Mouse (Mus musculus): Measurements from ENCODE around the gene Klhdc8a. TPM values are rescaled to one million over a fixed set of nuclear protein-coding genes. Genes with fewer than 3 reads are reported as not detected.

Klhdc8a gene
- polyA plus RNA-seq, 1 experiment from 2014 or later = 10.7 TPM

- H3K27ac ChIP-seq = no peak overlapping the region
- H3K36me3 ChIP-seq (replicated peaks) = no peaks in the 10 kb centered on the region
- H3K4me3 ChIP-seq = no peak overlapping the region
- no peak for ATAC-seq (replicated peaks)
- peaks cover 4% of the 10 kb centered on the region for H3K4me1 ChIP-seq
- no peak overlapping the region for H3K4me2 ChIP-seq
- 70% methylated on average over 7 of the region's 7 CpGs for WGBS
- no peaks in the 10 kb centered on the region for H3K9me3 ChIP-seq
- no peaks in the 10 kb centered on the region for H3K27me3 ChIP-seq (replicated peaks)
- H3K9ac ChIP-seq = no peak overlapping the region
Observed at GRCm38 (mm10) chr1:132310754-132311153, 12.3 kb downstream of the Klhdc8a start.

GRCm38 (mm10) chr1:132311174-132311859, 12.9 kb downstream of the Klhdc8a start:
- Histone ChIP-seq H3K27ac (no peak overlapping the region), H3K36me3 (replicated peaks) (no peaks in the 10 kb centered on the region), H3K4me3 (no peak overlapping the region), H3K4me2 (no peak overlapping the region), H3K4me1 (peaks cover 5% of the 10 kb centered on the region), H3K9me3 (no peaks in the 10 kb centered on the region), H3K27me3 (replicated peaks) (no peaks in the 10 kb centered on the region), H3K9ac (no peak overlapping the region)
- no peak for ATAC-seq (replicated peaks)
- WGBS = 88% methylated on average over 10 of the region's 10 CpGs

- H3K4me1 ChIP-seq = peaks cover 10% of the 10 kb centered on the region
- no peak overlapping the region for H3K27ac ChIP-seq
- H3K9ac ChIP-seq = no peak overlapping the region
- H3K4me3 ChIP-seq = no peak overlapping the region
- no peaks in the 10 kb centered on the region for H3K9me3 ChIP-seq
- H3K27me3 ChIP-seq (replicated peaks) = no peaks in the 10 kb centered on the region
- no peaks in the 10 kb centered on the region for H3K36me3 ChIP-seq (replicated peaks)
- ATAC-seq (replicated peaks) = no peak
- H3K4me2 ChIP-seq = no peak overlapping the region
- WGBS = 45% methylated on average over 2 of the region's 2 CpGs
Observed at GRCm38 (mm10) chr1:132312043-132312442, 13.6 kb downstream of the Klhdc8a start.

- Histone ChIP-seq H3K9ac (no peak overlapping the region), H3K27ac (no peak overlapping the region), H3K4me1 (peaks cover 17% of the 10 kb centered on the region), H3K9me3 (no peaks in the 10 kb centered on the region), H3K4me2 (no peak overlapping the region), H3K27me3 (replicated peaks) (no peaks in the 10 kb centered on the region), H3K36me3 (replicated peaks) (no peaks in the 10 kb centered on the region), H3K4me3 (no peak overlapping the region)
- ATAC-seq (replicated peaks) = no peak
- 60% methylated on average over 3 of the region's 3 CpGs for WGBS
Observed at GRCm38 (mm10) chr1:132312703-132313102, 14.3 kb downstream of the Klhdc8a start.

GRCm38 (mm10) chr1:132315889-132316624, 17.6 kb downstream of the Klhdc8a start, which contains the start of gene Nuak2:
Nuak2 (plus strand) TSS chr1:132316126.
- ATAC-seq (replicated peaks) = peak; percentile 91
- Histone ChIP-seq H3K9ac (peak within 1 kb of the TSS; percentile 57), H3K27me3 (replicated peaks) (no peaks in the 10 kb centered on the region), H3K4me3 (peak within 1 kb of the TSS; percentile 63), H3K36me3 (replicated peaks) (no peaks in the 10 kb centered on the region), H3K4me2 (peak within 1 kb of the TSS; percentile 75), H3K27ac (peak within 1 kb of the TSS; percentile 80), H3K9me3 (no peaks in the 10 kb centered on the region), H3K4me1 (peaks cover 41% of the 10 kb centered on the region)
- WGBS = under 1% methylated on average over 67 of the region's 67 CpGs

GRCm38 (mm10) chr1:132316625-132316994, 18.2 kb downstream of the Klhdc8a start:
- Histone ChIP-seq H3K27ac (peak overlapping the region; percentile 80), H3K36me3 (replicated peaks) (no peaks in the 10 kb centered on the region), H3K9me3 (no peaks in the 10 kb centered on the region), H3K4me1 (peaks cover 46% of the 10 kb centered on the region), H3K4me2 (peak overlapping the region; percentile 75), H3K4me3 (peak overlapping the region; percentile 63), H3K27me3 (replicated peaks) (no peaks in the 10 kb centered on the region), H3K9ac (peak overlapping the region; percentile 57)
- no peak for ATAC-seq (replicated peaks)
- WGBS = 8% methylated on average over 7 of the region's 7 CpGs

GRCm38 (mm10) chr1:132317413-132317812, 19.0 kb downstream of the Klhdc8a start:
- Histone ChIP-seq H3K36me3 (replicated peaks) (no peaks in the 10 kb centered on the region), H3K4me2 (peak overlapping the region; percentile 75), H3K27me3 (replicated peaks) (no peaks in the 10 kb centered on the region), H3K9me3 (no peaks in the 10 kb centered on the region), H3K9ac (peak overlapping the region; percentile 21), H3K27ac (peak overlapping the region; percentile 80), H3K4me1 (peaks cover 54% of the 10 kb centered on the region), H3K4me3 (peak overlapping the region; percentile 63)
- ATAC-seq (replicated peaks) = no peak
- 7% methylated on average over 4 of the region's 4 CpGs for WGBS

GRCm38 (mm10) chr1:132317894-132318863, 19.8 kb downstream of the Klhdc8a start:
- no peak for ATAC-seq (replicated peaks)
- Histone ChIP-seq H3K27ac (peak overlapping the region; percentile 80), H3K4me1 (peaks cover 62% of the 10 kb centered on the region), H3K9ac (peak overlapping the region; percentile 21), H3K36me3 (replicated peaks) (no peaks in the 10 kb centered on the region), H3K27me3 (replicated peaks) (no peaks in the 10 kb centered on the region), H3K9me3 (no peaks in the 10 kb centered on the region), H3K4me3 (peak overlapping the region; percentile 63), H3K4me2 (peak overlapping the region; percentile 75)
- WGBS = 10% methylated on average over 8 of the region's 8 CpGs

- Histone ChIP-seq H3K27ac (peak overlapping the region; percentile 80), H3K4me2 (peak overlapping the region; percentile 75), H3K4me1 (peaks cover 67% of the 10 kb centered on the region), H3K9me3 (no peaks in the 10 kb centered on the region), H3K9ac (no peak overlapping the region), H3K36me3 (replicated peaks) (no peaks in the 10 kb centered on the region), H3K4me3 (peak overlapping the region; percentile 63), H3K27me3 (replicated peaks) (no peaks in the 10 kb centered on the region)
- WGBS = 12% methylated on average over 5 of the region's 5 CpGs
- ATAC-seq (replicated peaks) = no peak
Observed at GRCm38 (mm10) chr1:132319242-132319641, 20.8 kb downstream of the Klhdc8a start.

GRCm38 (mm10) chr1:132321821-132322580, 23.6 kb downstream of the Klhdc8a start:
- H3K4me2 ChIP-seq = peak overlapping the region; percentile 3; the same call in 1 of the 2 replicates
- no peak overlapping the region for H3K4me3 ChIP-seq
- ATAC-seq (replicated peaks) = no peak

More at GRCm38 (mm10) chr1:132321821-132322580, 23.6 kb downstream of the Klhdc8a start:
- Histone ChIP-seq H3K9me3 (no peaks in the 10 kb centered on the region), H3K4me1 (peaks cover 83% of the 10 kb centered on the region), H3K27me3 (replicated peaks) (no peaks in the 10 kb centered on the region), H3K27ac (peak overlapping the region; percentile 85), H3K36me3 (replicated peaks) (no peaks in the 10 kb centered on the region), H3K9ac (peak overlapping the region; percentile 26; the same call in 1 of the 2 replicates)
- WGBS = 20% methylated on average over 7 of the region's 7 CpGs
